Mouse (Mus musculus): ENCODE data around the gene Cd300lg. TPM values are rescaled to one million over a fixed set of nuclear protein-coding genes. Genes with fewer than 3 reads are reported as not detected.
A peak's percentile ranks its signal among the peaks of the same experiment; 100 is the strongest.

The Cd300lg gene
- total and polyA plus RNA-seq, 2 experiments from 2014 or later: 0.05 to 0.40 TPM

GRCm38 (mm10) chr11:102046607-102047006 lies 5.3 kb downstream of the Cd300lg start:
- no peak for ATAC-seq
- 86% methylated on average over 9 of the region's 9 CpGs for WGBS
- no peak for DNase-seq (ENCODE audit: low spot score)
- Histone ChIP-seq H3K27me3 (ENCODE audit: insufficient read depth, low read length) (no peaks in the 10 kb centered on the region), H3K36me3 (ENCODE audit: insufficient read depth, low read length) (no peaks in the 10 kb centered on the region), H3K9ac (replicated peaks; ENCODE audit: low read length) (no peak overlapping the region), H3K4me3 (ENCODE audit: low read length) (no peak overlapping the region), H3K27ac (no peak overlapping the region), H3K4me2 (ENCODE audit: low read depth, low read length) (no peak overlapping the region), H3K9me3 (ENCODE audit: low read length) (0 out of 2 replicates have a peak, but pooled peaks cover 4% of the 10 kb centered on the region), H3K4me1 (ENCODE audit: insufficient read depth, low read length) (no peaks in the 10 kb centered on the region)
- no peak for TF ChIP-seq CTCF (IDR thresholded peaks at IDR 0.05; ENCODE audit: low read depth)

- WGBS: 52% methylated on average over 14 of the region's 14 CpGs
- no peak for ATAC-seq
- no peak overlapping the region for H3K4me2 ChIP-seq (ENCODE audit: low read depth, low read length)
These were observed 8.7 kb downstream of the Cd300lg start for GRCm38 (mm10) chr11:102049875-102050482.

GRCm38 (mm10) chr11:102051541-102051940 lies 10.2 kb downstream of the Cd300lg start:
- H3K36me3 ChIP-seq (ENCODE audit: insufficient read depth, low read length): no peaks in the 10 kb centered on the region
- no peak for TF ChIP-seq CTCF (IDR thresholded peaks at IDR 0.05; ENCODE audit: low read depth)
- DNase-seq (ENCODE audit: low spot score) (no peak), ATAC-seq (no peak)
- no peak overlapping the region for H3K27ac ChIP-seq
- no peaks in the 10 kb centered on the region for H3K9me3 ChIP-seq (ENCODE audit: low read length)
- H3K9ac ChIP-seq (replicated peaks; ENCODE audit: low read length): no peak overlapping the region
- no peak overlapping the region for H3K4me3 ChIP-seq (ENCODE audit: low read length)
- no peaks in the 10 kb centered on the region for H3K27me3 ChIP-seq (ENCODE audit: insufficient read depth, low read length)
- no peak overlapping the region for H3K4me2 ChIP-seq (ENCODE audit: low read depth, low read length)
- 64% methylated on average over 4 of the region's 4 CpGs for WGBS
- H3K4me1 ChIP-seq (ENCODE audit: insufficient read depth, low read length): no peaks in the 10 kb centered on the region

More at GRCm38 (mm10) chr11:102049875-102050482, 8.7 kb downstream of the Cd300lg start:
- H3K9me3 ChIP-seq (ENCODE audit: low read length): 0 out of 2 replicates have a peak, but pooled peaks cover 4% of the 10 kb centered on the region
- no peaks in the 10 kb centered on the region for H3K36me3 ChIP-seq (ENCODE audit: insufficient read depth, low read length)
- H3K4me3 ChIP-seq (ENCODE audit: low read length): no peak overlapping the region
- H3K9ac ChIP-seq (replicated peaks; ENCODE audit: low read length): no peak overlapping the region
- H3K4me1 ChIP-seq (ENCODE audit: insufficient read depth, low read length): no peaks in the 10 kb centered on the region
- DNase-seq (ENCODE audit: low spot score): no peak
- no peaks in the 10 kb centered on the region for H3K27me3 ChIP-seq (ENCODE audit: insufficient read depth, low read length)
- TF ChIP-seq CTCF (IDR thresholded peaks at IDR 0.05; ENCODE audit: low read depth): no peak
- no peak overlapping the region for H3K27ac ChIP-seq

- 46% methylated on average over 4 of the region's 4 CpGs for WGBS
- H3K4me2 ChIP-seq (ENCODE audit: low read depth, low read length): no peak overlapping the region
- H3K27me3 ChIP-seq (ENCODE audit: insufficient read depth, low read length): no peaks in the 10 kb centered on the region
- TF ChIP-seq CTCF (IDR thresholded peaks at IDR 0.05; ENCODE audit: low read depth): no peak
- ATAC-seq (no peak), DNase-seq (ENCODE audit: low spot score) (no peak)
- H3K36me3 ChIP-seq (ENCODE audit: insufficient read depth, low read length): no peaks in the 10 kb centered on the region
- no peak overlapping the region for H3K4me3 ChIP-seq (ENCODE audit: low read length)
- H3K9me3 ChIP-seq (ENCODE audit: low read length): no peaks in the 10 kb centered on the region
- H3K27ac ChIP-seq: no peak overlapping the region
- H3K9ac ChIP-seq (replicated peaks; ENCODE audit: low read length): no peak overlapping the region
- no peaks in the 10 kb centered on the region for H3K4me1 ChIP-seq (ENCODE audit: insufficient read depth, low read length)
These were observed 10.6 kb downstream of the Cd300lg start for GRCm38 (mm10) chr11:102051954-102052353.

- no peak overlapping the region for H3K4me2 ChIP-seq (ENCODE audit: low read depth, low read length)
- ATAC-seq: no peak
- WGBS: 74% methylated on average over 12 of the region's 12 CpGs
- H3K27ac ChIP-seq: no peak overlapping the region
- no peak overlapping the region for H3K9ac ChIP-seq (replicated peaks; ENCODE audit: low read length)
- no peaks in the 10 kb centered on the region for H3K36me3 ChIP-seq (ENCODE audit: insufficient read depth, low read length)
- H3K4me1 ChIP-seq (ENCODE audit: insufficient read depth, low read length): no peaks in the 10 kb centered on the region
- no peak for DNase-seq (ENCODE audit: low spot score)
- no peak overlapping the region for H3K4me3 ChIP-seq (ENCODE audit: low read length)
- TF ChIP-seq CTCF (IDR thresholded peaks at IDR 0.05; ENCODE audit: low read depth): no peak
- H3K27me3 ChIP-seq (ENCODE audit: insufficient read depth, low read length): no peaks in the 10 kb centered on the region
- H3K9me3 ChIP-seq (ENCODE audit: low read length): no peaks in the 10 kb centered on the region
These were observed 11.4 kb downstream of the Cd300lg start for GRCm38 (mm10) chr11:102052697-102053096.

GRCm38 (mm10) chr11:102053183-102053582 lies 11.9 kb downstream of the Cd300lg start:
- no peak overlapping the region for H3K9ac ChIP-seq (replicated peaks; ENCODE audit: low read length)
- H3K27me3 ChIP-seq (ENCODE audit: insufficient read depth, low read length): no peaks in the 10 kb centered on the region
- no peak for ATAC-seq

GRCm38 (mm10) chr11:102053847-102054246 lies 12.5 kb downstream of the Cd300lg start:
- no peak overlapping the region for H3K4me2 ChIP-seq (ENCODE audit: low read depth, low read length)
- H3K9me3 ChIP-seq (ENCODE audit: low read length): no peaks in the 10 kb centered on the region
- H3K27me3 ChIP-seq (ENCODE audit: insufficient read depth, low read length): no peaks in the 10 kb centered on the region
- H3K27ac ChIP-seq: no peak overlapping the region
- ATAC-seq: no peak
- H3K4me1 ChIP-seq (ENCODE audit: insufficient read depth, low read length): no peaks in the 10 kb centered on the region
- no peak overlapping the region for H3K9ac ChIP-seq (replicated peaks; ENCODE audit: low read length)
- no peak overlapping the region for H3K4me3 ChIP-seq (ENCODE audit: low read length)
- DNase-seq (ENCODE audit: low spot score): peak; percentile 73
- TF ChIP-seq CTCF (IDR thresholded peaks at IDR 0.05; ENCODE audit: low read depth): peak; percentile 68
- 27% methylated on average over 9 of the region's 9 CpGs for WGBS
- peaks cover 3% of the 10 kb centered on the region; the same call in 1 of the 2 replicates for H3K36me3 ChIP-seq (ENCODE audit: insufficient read depth, low read length)

More at GRCm38 (mm10) chr11:102053183-102053582, 11.9 kb downstream of the Cd300lg start:
- Histone ChIP-seq H3K9me3 (ENCODE audit: low read length) (no peaks in the 10 kb centered on the region), H3K4me1 (ENCODE audit: insufficient read depth, low read length) (no peaks in the 10 kb centered on the region), H3K4me3 (ENCODE audit: low read length) (no peak overlapping the region), H3K4me2 (ENCODE audit: low read depth, low read length) (no peak overlapping the region), H3K27ac (no peak overlapping the region), H3K36me3 (ENCODE audit: insufficient read depth, low read length) (no peaks in the 10 kb centered on the region)
- no peak for DNase-seq (ENCODE audit: low spot score)
- TF ChIP-seq CTCF (IDR thresholded peaks at IDR 0.05; ENCODE audit: low read depth): no peak
- 63% methylated on average over 7 of the region's 7 CpGs for WGBS

All from hindbrain, postnatal 0 days (tissue).